Mouse (Mus musculus) CH12.LX (cell line): ENCODE measurements around the gene Lin7c. TPM values are rescaled to one million over a fixed set of nuclear protein-coding genes. Genes with fewer than 3 reads are reported as not detected.

Experiments used
- DNase-seq: peaks from one replicate; pipeline ENCODE4 v3.0.0-alpha.2; 2013; ENCODE audit errors: extremely low read depth
- H3K27ac ChIP-seq: 2 replicates; pipeline ENCODE4 v1.5.1; 2012; ENCODE audit warnings: low read depth, mild to moderate bottlenecking, control low read depth, moderate library complexity; ENCODE audit not compliant: insufficient read depth
- H3K27me3 ChIP-seq: replicated peaks from 2 replicates; pipeline ENCODE3; 2012; ENCODE audit warnings: inconsistent platforms
- H3K36me3 ChIP-seq, 2 experiments: replicated peaks in 1 of 2; 2 replicates each; pipeline versions ENCODE3 to v1.6.1; 2012; ENCODE audit warnings: inconsistent platforms in 1 of 2, low read length in 1 of 2, mild to moderate bottlenecking in 1 of 2, mixed read lengths in 1 of 2, moderate library complexity in 1 of 2; ENCODE audit not compliant: control insufficient read depth in 1 of 2, insufficient read depth in 1 of 2
- H3K4me1 ChIP-seq, 2 experiments: 2 replicates each; pipeline ENCODE4 v1.6.1; 2012; ENCODE audit warnings: inconsistent platforms in 1 of 2, moderate library complexity in 1 of 2; ENCODE audit not compliant: insufficient read depth in 2 of 2, control insufficient read depth in 1 of 2
- H3K4me2 ChIP-seq: 2 replicates; pipeline ENCODE4 v1.6.1; 2012; ENCODE audit warnings: low read depth, mild to moderate bottlenecking, control low read depth; ENCODE audit not compliant: poor library complexity, insufficient read depth, severe bottlenecking
- H3K4me3 ChIP-seq, 3 experiments: fragments of 150-350 bp in 1 of 3; sonication (generic) in 1 of 3; replicated peaks in 1 of 3; 2 replicates each; pipeline versions ENCODE3 to v1.5.1; 2011 to 2012; ENCODE audit warnings: low read depth in 2 of 3, low read length in 2 of 3, mild to moderate bottlenecking in 2 of 3, moderate library complexity in 2 of 3, control low read depth in 1 of 3, improper control_type of control experiment in 1 of 3, inconsistent platforms in 1 of 3, mixed read lengths in 1 of 3; ENCODE audit not compliant: poor library complexity in 1 of 3
- H3K79me2 ChIP-seq: replicated peaks from 2 replicates; pipeline ENCODE4 v1.6.1; 2012; ENCODE audit warnings: mild to moderate bottlenecking, moderate library complexity; ENCODE audit not compliant: control insufficient read depth, poor library complexity, insufficient read depth, severe bottlenecking; ENCODE audit errors: extremely low read depth
- H3K9ac ChIP-seq: 2 replicates; pipeline ENCODE4 v1.6.1; 2012; ENCODE audit warnings: low read depth, mild to moderate bottlenecking, control low read depth, moderate library complexity; ENCODE audit not compliant: insufficient read depth
- H3K9me3 ChIP-seq: replicated peaks from 2 replicates; pipeline ENCODE3; 2012; ENCODE audit warnings: low read length, inconsistent platforms, mixed read lengths
- BHLHE40 ChIP-seq: IDR thresholded peaks from 2 replicates; pipeline ENCODE4 v1.6.1; 2011; ENCODE audit warnings: mild to moderate bottlenecking, low read depth, low read length, improper control_type of control experiment
- CHD2 ChIP-seq: IDR thresholded peaks from 2 replicates; pipeline ENCODE4 v1.6.1; 2011; ENCODE audit warnings: low read length, improper control_type of control experiment
- E2F4 ChIP-seq: IDR thresholded peaks from 2 replicates; pipeline ENCODE4 v1.6.1; 2011; ENCODE audit warnings: low read depth, low read length, improper control_type of control experiment; ENCODE audit not compliant: insufficient replicate concordance
- EP300 ChIP-seq: IDR thresholded peaks from 2 replicates; pipeline ENCODE4 v1.6.1; 2011; ENCODE audit warnings: low read length, improper control_type of control experiment
- ETS1 ChIP-seq: conservative IDR thresholded peaks from 2 replicates; pipeline ENCODE4 v1.6.1; 2012; ENCODE audit warnings: low read depth, mild to moderate bottlenecking, inconsistent platforms, low read length, improper control_type of control experiment, moderate library complexity
- HCFC1 ChIP-seq: IDR thresholded peaks from 2 replicates; pipeline ENCODE4 v1.6.1; 2012; ENCODE audit warnings: low read depth, mild to moderate bottlenecking, inconsistent platforms, low read length, improper control_type of control experiment
- JUN ChIP-seq: IDR thresholded peaks from 2 replicates; pipeline ENCODE4 v1.6.1; 2011; ENCODE audit warnings: low read depth, mild to moderate bottlenecking, low read length, improper control_type of control experiment, moderate library complexity; ENCODE audit not compliant: insufficient read depth
- KAT2A ChIP-seq: IDR thresholded peaks from 2 replicates; pipeline ENCODE4 v1.6.1; 2012; ENCODE audit warnings: low read length, improper control_type of control experiment, inconsistent platforms; ENCODE audit not compliant: insufficient replicate concordance
- MAFK ChIP-seq: IDR thresholded peaks from 2 replicates; pipeline ENCODE4 v1.6.1; 2011; ENCODE audit warnings: low read length, improper control_type of control experiment; ENCODE audit not compliant: insufficient replicate concordance
- MAZ ChIP-seq: IDR thresholded peaks from 2 replicates; pipeline ENCODE4 v1.6.1; 2012; ENCODE audit warnings: low read depth, mild to moderate bottlenecking, inconsistent platforms, low read length, improper control_type of control experiment, moderate library complexity
- MYC ChIP-seq: IDR thresholded peaks from 2 replicates; pipeline ENCODE4 v1.6.1; 2011; ENCODE audit warnings: low read depth, mild to moderate bottlenecking, improper control_type of control experiment, low read length
- NELFE ChIP-seq: IDR thresholded peaks from 2 replicates; pipeline ENCODE4 v1.6.1; 2011; ENCODE audit warnings: low read depth, low read length, improper control_type of control experiment
- PAX5 ChIP-seq: IDR thresholded peaks from 2 replicates; pipeline ENCODE4 v1.6.1; 2012; ENCODE audit warnings: low read length, inconsistent platforms, mixed read lengths
- RCOR1 ChIP-seq: conservative IDR thresholded peaks from 2 replicates; pipeline ENCODE4 v1.6.1; 2012; ENCODE audit warnings: low read depth, mild to moderate bottlenecking, inconsistent platforms, low read length, improper control_type of control experiment
- SMC3 ChIP-seq: IDR thresholded peaks from 2 replicates; pipeline ENCODE4 v1.6.1; 2011; ENCODE audit warnings: low read depth, low read length, improper control_type of control experiment
- TBP ChIP-seq: conservative IDR thresholded peaks from 2 replicates; pipeline ENCODE4 v1.6.1; 2011; ENCODE audit warnings: low read depth, low read length, improper control_type of control experiment
- TCF12 ChIP-seq: IDR thresholded peaks from 2 replicates; pipeline ENCODE4 v1.6.1; 2014; ENCODE audit warnings: low read depth, mild to moderate bottlenecking, inconsistent platforms, low read length, improper control_type of control experiment
- UBTF ChIP-seq: IDR thresholded peaks from 2 replicates; pipeline ENCODE4 v1.6.1; 2012; ENCODE audit warnings: low read depth, mild to moderate bottlenecking, inconsistent platforms, low read length, improper control_type of control experiment, moderate library complexity
- USF2 ChIP-seq: conservative IDR thresholded peaks from 2 replicates; pipeline ENCODE4 v1.6.1; 2011; ENCODE audit warnings: low read depth, low read length, improper control_type of control experiment
- ZC3H11A ChIP-seq: IDR thresholded peaks from 2 replicates; pipeline ENCODE4 v1.6.1; 2012; ENCODE audit warnings: low read depth, mild to moderate bottlenecking, inconsistent platforms, low read length, improper control_type of control experiment
- ZKSCAN1 ChIP-seq: IDR thresholded peaks from 2 replicates; pipeline ENCODE4 v1.6.1; 2012; ENCODE audit warnings: low read depth, inconsistent platforms, low read length, improper control_type of control experiment, borderline replicate concordance
- dilution Hi-C: fragments of 300-500 bp; cut with MboI; formaldehyde crosslinking; loops from 2 replicates; pipeline ENCODE4 v1.14.3; 2020; ENCODE audit warnings: low sequenced_read_pairs; ENCODE audit not compliant: extremely low pct_unique_long_range_greater_than_20kb, extremely low pct_ligation_motif_present
- in situ Hi-C: fragments of 300-500 bp; cut with MboI; formaldehyde crosslinking; loops from 3 replicates; pipeline ENCODE4 v1.14.3; 2019; ENCODE audit warnings: low sequenced_read_pairs, low pct_ligation_motif_present, low pct_unique_long_range_greater_than_20kb, mixed read lengths
- polyA plus RNA-seq: library from polyadenylated mRNA; unstranded; fragments of >175 nt; gene quantifications from 2 replicates; pipeline ENCODE4 v1.2.1, GENCODE M21; 2012; ENCODE audit warnings: low read depth; ENCODE audit not compliant: insufficient read length
- total RNA-seq, 2 experiments: library from RNA; depleted of rRNA; stranded (reverse); fragments of 300-350 nt in 1 of 2; fragments of >200 nt in 1 of 2; gene quantifications; 2 replicates each; pipeline ENCODE4 v1.2.3; 2012 to 2014

Lin7c gene
- total and polyA plus RNA-seq, 3 experiments, result 29.7 to 75.0 (median 52.3) TPM

DNA sequence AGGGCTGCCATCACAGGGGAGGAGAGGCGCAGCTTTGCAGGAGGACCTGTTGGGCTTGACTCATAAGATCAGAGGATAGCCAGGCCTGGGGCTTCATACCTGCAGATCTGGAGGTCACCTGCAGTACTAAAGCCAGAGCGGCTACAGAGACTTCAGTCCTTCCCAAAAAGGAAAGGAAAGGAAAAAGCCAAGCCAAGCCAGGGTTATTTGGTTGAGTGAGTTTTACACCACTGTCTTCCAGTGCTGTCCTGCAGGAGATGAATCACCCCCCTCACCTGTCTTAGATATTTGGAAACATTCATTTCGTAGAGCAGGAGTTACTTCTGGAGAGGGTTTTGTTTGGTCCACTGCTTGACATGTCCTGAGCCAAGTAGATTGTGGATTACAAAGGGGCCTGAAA is 42.5 kb downstream of the Lin7c start:
- Histone ChIP-seq H3K27me3 (no peaks in the 10 kb centered on the region), H3K79me2 (no peaks in the 10 kb centered on the region), H3K9me3 (no peaks in the 10 kb centered on the region), H3K4me2 (no peak overlapping the region), H3K4me1 (no peaks in the 10 kb centered on the region), H3K27ac (no peak overlapping the region), H3K4me3 (no peak overlapping the region)
- TF ChIP-seq ZC3H11A, result no peak
- TF ChIP-seq ZKSCAN1, result no peak
- no peak for TF ChIP-seq E2F4
- no peak for TF ChIP-seq PAX5
- TF ChIP-seq TCF12, result no peak
- TF ChIP-seq NELFE, result no peak
- no peak for TF ChIP-seq JUN
- no peak for TF ChIP-seq CHD2
- no peak for TF ChIP-seq USF2
- no peak for TF ChIP-seq TBP
- TF ChIP-seq MAFK, result no peak
- TF ChIP-seq BHLHE40, result no peak
- no peak for TF ChIP-seq EP300
- no peak for TF ChIP-seq SMC3
- TF ChIP-seq RCOR1, result no peak
- no peak for TF ChIP-seq MAZ
- no peak for TF ChIP-seq KAT2A
- TF ChIP-seq MYC, result no peak
- TF ChIP-seq, all 38 proteins: peak for 0
- H3K9ac ChIP-seq, result no peak overlapping the region
- dilution Hi-C loops (no loop called here), in situ Hi-C loops (no loop called here)
- DNase-seq, result no peak
- H3K36me3 ChIP-seq, result peaks cover 0 to 18% of the 10 kb centered on the region in 2 experiments

- no peak for DNase-seq
- Histone ChIP-seq H3K36me3 (peaks cover 0 to 15% of the 10 kb centered on the region in 2 experiments), H3K9ac (no peak overlapping the region), H3K9me3 (no peaks in the 10 kb centered on the region), H3K4me2 (no peak overlapping the region), H3K27ac (no peak overlapping the region), H3K4me3 (no peak overlapping the region), H3K27me3 (no peaks in the 10 kb centered on the region), H3K4me1 (no peaks in the 10 kb centered on the region), H3K79me2 (no peaks in the 10 kb centered on the region)
- TF ChIP-seq UBTF, result no peak
- no peak for TF ChIP-seq BHLHE40
- TF ChIP-seq HCFC1, result no peak
- no peak for TF ChIP-seq ETS1
- dilution Hi-C loops (no loop called here), in situ Hi-C loops (no loop called here)
These were observed 43.4 kb downstream of the Lin7c start for GRCm38 (mm10) chr2:109934086-109934485.
